Mouse (Mus musculus) olfactory bulb, adult 2 months (tissue): Measurements from ENCODE around the gene St5.

Source experiments
- CTCF ChIP-seq: fragments of 200-500 bp; IDR thresholded peaks from 2 replicates; pipeline ENCODE4 v1.5.1; 2012; ENCODE audit warnings: low read depth, mild to moderate bottlenecking, low read length, moderate library complexity; ENCODE audit not compliant: insufficient read depth
- POLR2A ChIP-seq: fragments of 200-500 bp; IDR thresholded peaks from 2 replicates; pipeline ENCODE4 v1.6.1; 2012; ENCODE audit warnings: mild to moderate bottlenecking, low read depth, low read length, moderate library complexity; ENCODE audit not compliant: insufficient read depth

DNA sequence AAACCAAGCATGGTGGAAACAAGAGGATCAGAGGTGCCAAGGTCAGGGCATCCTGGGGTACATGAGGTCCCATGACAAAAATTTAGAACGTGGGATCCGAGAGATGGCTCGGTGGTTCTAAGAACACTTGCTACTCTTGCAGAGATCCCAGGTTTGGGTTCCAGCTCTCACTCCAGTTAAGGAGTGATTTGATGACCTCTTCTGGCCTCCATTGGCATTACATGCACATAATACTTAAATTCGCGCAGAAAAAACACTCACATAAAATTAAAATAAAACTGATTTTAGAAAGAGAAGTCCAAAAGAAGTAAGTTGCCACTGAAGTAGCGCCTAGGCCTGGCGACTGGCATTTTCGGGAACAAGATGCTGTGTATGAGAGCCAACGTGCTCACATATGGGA lies 15.9 kb upstream of the St5 start:
- TF ChIP-seq POLR2A (no peak), CTCF (no peak)
